Mouse (Mus musculus) bone marrow macrophage, adult 2 months (primary cell): ENCODE results near the gene Ctcf. TPM values are rescaled to one million over a fixed set of nuclear protein-coding genes. Genes with fewer than 3 reads are reported as not detected.
A peak's percentile ranks its signal among the peaks of the same experiment; 100 is the strongest.
"Not testable (repeated sequence)": the region's sequence is repeated elsewhere in the genome, so short reads cannot be mapped to it uniquely, and the experiment has no call there.

ENCODE experiments used
- H3K27ac ChIP-seq: 2 replicates; pipeline ENCODE4 v1.5.1; 2012; ENCODE audit warnings: low read depth, low read length; ENCODE audit not compliant: insufficient read depth
- H3K4me1 ChIP-seq: 2 replicates; pipeline ENCODE4 v1.6.1; 2012; ENCODE audit warnings: low read length; ENCODE audit not compliant: control insufficient read depth, insufficient read depth
- H3K4me3 ChIP-seq: 2 replicates; pipeline ENCODE4 v1.5.1; 2012; ENCODE audit warnings: mild to moderate bottlenecking, low read length, moderate library complexity; ENCODE audit not compliant: insufficient read depth
- CTCF ChIP-seq: IDR thresholded peaks from 2 replicates; pipeline ENCODE4 v1.5.1; 2012; ENCODE audit warnings: low read depth, mild to moderate bottlenecking, low read length, moderate library complexity
- POLR2A ChIP-seq: IDR thresholded peaks from 2 replicates; pipeline ENCODE4 v1.6.1; 2012; ENCODE audit warnings: mild to moderate bottlenecking, low read depth, low read length, borderline replicate concordance
- polyA plus RNA-seq: library from polyadenylated mRNA; stranded (reverse); fragments of >200 nt; gene quantifications from 2 replicates; pipeline ENCODE4 v1.2.4, GENCODE M21; 2012; ENCODE audit not compliant: missing spikeins, insufficient read depth, insufficient read length

Ctcf gene
- polyA plus RNA-seq = 60.3 and 61.3 TPM in 2 replicates

DNA sequence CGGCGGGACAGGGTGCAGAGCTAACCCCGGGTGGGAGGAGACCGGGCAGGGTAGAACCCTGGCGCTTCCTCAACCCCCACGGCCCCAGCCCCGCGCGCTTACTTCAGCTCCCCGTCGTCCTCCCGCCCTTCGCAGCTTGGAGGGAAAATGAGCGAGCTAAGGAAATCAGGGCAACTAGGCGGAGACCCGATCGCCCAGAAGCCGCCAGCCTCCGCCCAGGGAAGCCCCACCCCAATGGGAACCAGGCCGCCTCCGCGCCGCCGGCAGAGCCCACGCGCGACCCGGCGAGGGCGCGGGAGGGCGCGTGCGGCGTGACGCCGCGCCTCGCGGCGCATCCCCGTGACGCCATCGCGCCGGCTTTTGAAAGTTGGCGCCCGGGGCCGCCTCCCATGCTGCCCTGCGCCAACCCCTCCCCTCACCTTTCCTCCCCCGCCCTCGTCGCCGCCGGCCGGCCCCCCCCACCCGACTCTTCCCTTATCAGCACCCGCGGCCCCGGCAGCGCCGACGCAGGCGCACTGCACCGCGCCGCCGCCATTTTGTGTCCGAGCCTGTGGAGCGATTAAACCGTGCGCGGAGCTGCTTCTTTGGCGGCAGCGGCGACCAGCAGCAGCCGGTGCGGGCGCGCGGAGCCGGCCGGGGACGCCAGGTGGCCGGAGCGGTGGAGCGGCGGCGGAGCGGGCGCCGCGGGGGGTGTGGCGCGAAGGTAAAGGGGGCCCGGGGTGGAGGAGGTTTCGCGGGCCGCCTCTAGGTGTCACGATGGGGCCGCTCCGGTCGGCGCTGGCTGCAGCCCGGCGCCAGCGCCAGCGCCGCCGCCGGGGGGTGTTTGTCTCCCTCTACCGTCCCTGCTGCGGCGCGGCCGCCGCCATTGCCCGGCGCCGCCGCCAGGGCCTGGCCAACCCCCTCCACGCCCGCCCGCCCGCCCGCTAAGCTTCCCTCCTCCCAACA lies at the start of gene Ctcf:
Gene Ctcf, plus strand, starts transcription at position 551 of the 945 bp plus-strand sequence.
- TF ChIP-seq CTCF (peak; percentile 24; the same call in 1 of the 2 replicates), POLR2A (no peak)
- peak within 1 kb of the TSS; percentile 99 for H3K4me3 ChIP-seq
- H3K27ac ChIP-seq = peak within 1 kb of the TSS; percentile 98
- peaks cover 16% of the 10 kb centered on the region for H3K4me1 ChIP-seq

DNA sequence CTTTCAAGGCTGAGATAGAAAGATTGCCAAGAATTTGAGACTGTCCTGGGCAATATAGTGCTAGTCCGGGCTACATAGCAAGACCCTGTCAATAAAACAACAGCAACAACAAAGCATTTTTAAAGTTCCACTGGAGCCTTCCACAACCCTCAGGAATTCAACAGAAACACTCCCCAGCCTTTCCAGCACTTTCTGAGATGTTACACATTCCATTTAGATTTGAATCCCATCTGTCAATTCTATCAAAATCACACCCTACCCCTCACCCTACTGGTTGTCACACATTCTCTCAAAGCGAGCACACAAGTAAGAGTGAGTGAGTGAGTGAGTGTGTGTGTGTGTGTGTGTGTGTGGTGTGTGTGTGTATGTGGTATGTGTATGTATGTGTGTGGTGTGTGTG lies 43.9 kb upstream of the Ctcf start:
- Histone ChIP-seq H3K27ac (no peak overlapping the region), H3K4me1 (no peaks in the 10 kb centered on the region), H3K4me3 (no peak overlapping the region)
- TF ChIP-seq CTCF (no peak), POLR2A (no peak)

DNA sequence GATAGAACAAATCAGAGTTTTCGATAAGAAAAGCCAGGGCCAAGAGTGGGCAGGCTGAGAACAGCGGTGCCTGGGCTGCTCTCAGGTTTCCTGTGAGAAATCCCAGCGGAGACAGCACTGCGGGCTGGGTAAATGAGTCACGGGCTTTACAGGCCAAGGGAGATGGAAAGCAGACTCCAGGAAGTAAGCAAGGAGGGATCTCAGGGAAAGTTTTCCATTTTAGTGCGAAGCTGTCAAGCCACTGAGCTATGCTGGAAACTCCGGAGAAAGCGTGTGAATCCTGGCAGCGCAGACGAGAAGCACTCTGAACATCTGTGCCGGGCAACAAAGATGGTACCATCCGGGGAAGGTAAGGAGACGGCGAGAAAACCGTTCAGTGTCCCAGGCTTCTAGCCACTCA lies 42.5 kb upstream of the Ctcf start:
- Histone ChIP-seq H3K4me1 (no peaks in the 10 kb centered on the region), H3K4me3 (no peak overlapping the region), H3K27ac (no peak overlapping the region)
- TF ChIP-seq CTCF = no peak
- no peak for TF ChIP-seq POLR2A

DNA sequence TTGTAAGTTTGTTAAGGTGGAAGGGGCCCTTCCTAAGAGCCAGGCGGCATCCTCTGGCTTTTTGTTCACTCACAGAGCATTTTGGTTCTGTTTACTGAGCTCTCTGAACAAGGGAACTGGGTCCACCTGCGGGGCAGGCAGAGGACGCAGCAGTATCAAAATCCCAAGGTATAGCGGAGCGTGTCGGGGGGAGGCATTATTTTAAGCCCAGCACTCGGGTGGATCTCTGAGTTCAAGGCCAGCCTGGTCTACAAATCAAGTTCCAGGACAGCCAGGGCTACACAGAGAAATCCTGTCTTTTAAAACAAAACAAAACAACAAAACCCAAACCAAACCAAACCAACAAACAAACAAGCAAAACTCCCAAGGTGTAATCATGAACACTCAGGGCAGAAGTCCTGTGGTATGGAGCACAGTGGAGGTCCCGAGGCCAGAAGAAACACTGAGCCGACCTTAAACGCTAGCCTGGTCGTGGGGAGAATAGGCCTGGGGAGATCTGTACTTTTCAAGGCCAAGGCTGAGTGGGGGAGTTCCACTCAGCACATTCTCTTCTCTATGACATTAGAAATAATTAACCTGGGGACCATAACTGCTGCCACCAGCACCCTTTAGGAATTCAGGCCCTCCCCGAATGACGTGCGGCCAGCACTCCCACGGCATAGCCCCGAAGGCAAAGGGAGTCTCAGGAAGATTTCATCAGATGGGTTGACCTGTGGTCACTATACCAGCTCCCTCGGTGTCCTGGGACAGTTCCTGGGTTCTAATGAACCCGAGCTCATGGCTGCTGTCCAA lies 41.7 kb upstream of the Ctcf start:
- no peak overlapping the region for H3K27ac ChIP-seq
- no peak for TF ChIP-seq CTCF
- TF ChIP-seq POLR2A = no peak
- no peak overlapping the region for H3K4me3 ChIP-seq

DNA sequence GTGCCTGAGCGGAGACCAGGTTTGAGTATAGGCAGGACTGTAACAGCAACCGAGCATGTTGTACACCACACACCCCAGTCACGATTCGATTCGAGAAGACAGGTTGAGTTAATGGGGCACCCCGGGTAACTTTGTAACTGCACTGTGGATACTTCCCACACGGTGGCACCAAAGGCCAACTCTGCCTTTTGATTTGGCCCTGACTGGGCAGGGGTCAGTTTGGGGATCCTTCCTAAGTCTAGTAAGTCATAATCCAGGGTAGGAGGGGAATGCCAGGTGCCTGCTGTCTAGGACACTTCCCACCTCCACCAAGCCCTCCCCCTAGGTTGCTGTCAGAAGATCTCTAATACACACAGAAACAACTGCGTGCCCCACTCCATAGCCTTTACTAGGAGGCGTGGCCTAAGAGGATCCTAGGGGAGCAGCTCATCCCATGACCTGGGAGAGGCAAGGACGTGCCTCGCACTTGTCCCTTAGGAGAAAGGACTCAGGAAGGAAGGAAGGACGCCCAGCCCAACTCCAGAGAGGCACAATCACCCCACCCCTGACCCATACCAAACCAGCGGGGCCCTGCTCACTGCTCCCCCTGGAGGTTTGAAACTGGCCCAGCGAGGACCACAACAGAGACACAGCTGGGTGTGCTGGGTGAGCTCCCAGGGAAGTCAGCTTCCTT lies 39.9 kb upstream of the Ctcf start:
- Histone ChIP-seq H3K4me1 (no peaks in the 10 kb centered on the region), H3K27ac (no peak overlapping the region), H3K4me3 (peak overlapping the region; percentile 39)
- no peak for TF ChIP-seq POLR2A
- TF ChIP-seq CTCF = peak; percentile 95

More for the DNA sequence above, 41.7 kb upstream of the Ctcf start:
- H3K4me1 ChIP-seq = no peaks in the 10 kb centered on the region

DNA sequence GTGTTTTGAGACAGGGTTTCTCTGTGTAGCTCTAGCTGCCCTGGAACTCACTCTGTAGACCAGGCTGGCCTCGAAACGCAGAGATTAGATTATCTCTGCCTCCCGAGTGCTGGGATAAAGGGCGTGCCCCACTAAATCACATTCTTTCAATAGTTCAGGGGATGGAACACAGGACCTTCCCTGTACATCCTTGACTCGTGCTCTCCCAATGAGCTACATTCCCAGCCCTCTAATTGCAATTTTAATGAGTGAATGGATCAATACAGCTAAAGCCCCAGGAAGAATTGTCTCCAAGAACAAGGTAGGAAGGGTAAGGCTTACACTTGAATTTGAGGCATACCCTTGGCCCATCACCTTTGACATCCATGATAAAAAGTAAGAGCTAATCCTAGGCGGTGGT lies 37.6 kb upstream of the Ctcf start:
- Histone ChIP-seq H3K4me1 (no peaks in the 10 kb centered on the region), H3K4me3 (no peak overlapping the region), H3K27ac (no peak overlapping the region)
- TF ChIP-seq POLR2A (no peak), CTCF (no peak)

DNA sequence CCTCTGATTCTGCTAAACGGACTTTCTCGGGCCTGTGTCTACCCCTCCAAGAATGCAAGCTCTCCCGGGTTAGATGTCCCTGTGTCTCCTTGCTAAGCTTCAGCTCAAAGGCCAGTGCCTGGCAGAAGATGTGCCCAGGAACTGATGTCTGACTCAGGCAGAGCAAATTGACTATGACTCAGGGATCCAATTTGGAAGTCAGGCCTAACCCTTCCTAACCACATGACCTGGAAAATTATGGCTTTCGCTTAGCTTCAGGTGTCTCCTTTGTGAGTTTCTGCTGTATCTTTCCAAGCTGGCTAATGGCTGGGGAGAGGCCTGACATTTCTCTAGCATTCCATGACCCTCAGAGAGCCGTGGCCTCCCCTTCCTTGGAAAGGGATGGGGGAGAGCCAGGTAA lies 35.1 kb upstream of the Ctcf start:
- Histone ChIP-seq H3K4me3 (no peak overlapping the region), H3K27ac (no peak overlapping the region), H3K4me1 (0 out of 2 replicates have a peak, but pooled peaks cover 3% of the 10 kb centered on the region)
- TF ChIP-seq POLR2A = no peak
- TF ChIP-seq CTCF = no peak

DNA sequence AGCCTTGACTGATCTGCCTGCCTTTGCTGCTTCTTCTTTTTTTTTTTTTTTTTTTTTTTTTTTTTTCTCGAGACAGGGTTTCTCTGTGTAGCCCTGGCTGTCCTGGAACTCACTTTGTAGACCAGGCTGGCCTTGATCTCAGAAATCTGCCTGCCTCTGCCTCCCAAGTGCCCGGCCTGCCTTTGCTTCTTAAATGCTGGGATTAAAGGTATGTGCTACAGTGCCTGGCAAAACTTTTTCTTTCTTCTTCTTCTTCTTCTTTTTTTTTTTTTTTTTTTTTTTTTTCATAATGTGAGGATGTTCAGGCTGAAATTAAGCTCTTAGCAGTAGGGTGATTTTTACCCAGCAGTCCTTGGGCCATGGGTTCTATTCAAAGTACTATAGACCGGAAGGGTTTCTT lies 33.8 kb upstream of the Ctcf start:
- H3K4me1 ChIP-seq = peaks cover 12% of the 10 kb centered on the region

DNA sequence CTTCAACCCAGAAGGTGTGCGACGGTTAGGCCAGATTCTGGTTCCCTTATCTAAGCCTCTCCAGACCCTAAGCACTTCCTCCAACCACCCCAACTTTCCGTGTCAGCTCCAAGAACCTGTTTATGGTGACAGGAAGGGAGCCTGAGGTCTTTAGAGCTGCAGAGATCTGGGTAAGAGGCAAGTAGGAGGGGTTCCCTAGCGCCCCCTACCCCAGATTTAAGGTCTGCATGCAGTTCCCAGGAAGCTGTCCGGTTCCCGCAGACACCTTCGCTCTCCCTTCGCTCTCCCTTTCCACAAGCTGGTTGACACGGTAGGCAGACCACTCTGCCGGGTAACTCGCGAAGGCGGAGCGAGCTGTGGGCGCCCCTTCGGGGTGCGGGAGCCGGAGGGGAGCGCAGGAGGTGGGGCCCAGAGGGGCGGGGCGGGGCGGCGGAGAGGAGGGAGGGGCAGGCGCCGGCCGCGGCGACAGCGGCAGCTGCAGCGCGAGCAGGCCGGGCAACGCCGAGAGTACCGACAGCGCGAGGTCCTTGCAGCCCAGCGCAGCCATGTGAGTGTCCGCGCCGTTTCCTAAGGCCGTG lies 31.5 kb upstream of the Ctcf start, which contains the start of gene Ripor1:
Gene Ripor1, plus strand, starts transcription at position 452 of the 578 bp plus-strand sequence.
- Histone ChIP-seq H3K4me1 (peaks cover 29% of the 10 kb centered on the region), H3K27ac (peak within 1 kb of the TSS; percentile 51), H3K4me3 (peak within 1 kb of the TSS; percentile 82)
- TF ChIP-seq POLR2A = no peak
- TF ChIP-seq CTCF = no peak

More for the DNA sequence above, 33.8 kb upstream of the Ctcf start:
- not testable (repeated sequence) for H3K4me3 ChIP-seq, H3K27ac ChIP-seq
